Mouse (Mus musculus): ENCODE data around the gene Mst1r. TPM values are rescaled to one million over a fixed set of nuclear protein-coding genes. Genes with fewer than 3 reads are reported as not detected.

Mst1r gene
- polyA plus RNA-seq, 1 experiment from 2014 or later = 0.38 TPM

DNA sequence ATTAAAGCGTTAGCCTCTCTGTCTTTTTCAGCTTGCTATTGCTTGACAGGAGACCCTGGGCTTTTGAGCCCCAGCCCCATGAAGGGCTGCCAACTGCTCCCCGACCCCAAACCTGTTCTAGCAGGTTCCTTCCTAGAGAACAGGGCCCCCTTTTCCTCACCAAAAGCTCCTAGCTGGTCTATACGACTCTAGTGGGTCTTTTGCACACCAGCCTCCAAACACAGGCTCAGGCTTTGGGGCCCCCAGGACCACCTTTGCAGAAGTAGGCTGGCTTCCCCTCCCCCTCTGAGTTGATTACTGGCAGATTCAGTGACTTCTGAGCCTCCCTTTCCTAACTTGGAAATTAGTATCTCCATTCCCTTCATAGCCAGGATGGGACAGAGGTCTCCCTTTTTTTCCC, 30.2 kb downstream of the Mst1r start:
- H3K4me2 ChIP-seq (ENCODE audit: low read depth, low read length) = no peak overlapping the region
- H3K4me1 ChIP-seq (ENCODE audit: insufficient read depth) = peaks cover 10% of the 10 kb centered on the region
- peaks cover 30% of the 10 kb centered on the region for H3K27me3 ChIP-seq (ENCODE audit: insufficient read depth, low read length)
- no peak overlapping the region for H3K9ac ChIP-seq (replicated peaks)
- 41% methylated on average over 3 of the region's 3 CpGs for WGBS (ENCODE audit: insufficient replicate concordance)
- DNase-seq (no peak), ATAC-seq (no peak)
- no peak overlapping the region for H3K4me3 ChIP-seq (ENCODE audit: low read depth, low read length)
- no peaks in the 10 kb centered on the region for H3K36me3 ChIP-seq (replicated peaks; ENCODE audit: insufficient read depth, low read length)
- TF ChIP-seq EP300 (IDR thresholded peaks at IDR 0.05; ENCODE audit: low read depth) (no peak), CTCF (IDR thresholded peaks at IDR 0.05; ENCODE audit: low read depth) (no peak)
- no peaks in the 10 kb centered on the region for H3K9me3 ChIP-seq (ENCODE audit: low read length)
- no peak overlapping the region for H3K27ac ChIP-seq (ENCODE audit: low read depth)

DNA sequence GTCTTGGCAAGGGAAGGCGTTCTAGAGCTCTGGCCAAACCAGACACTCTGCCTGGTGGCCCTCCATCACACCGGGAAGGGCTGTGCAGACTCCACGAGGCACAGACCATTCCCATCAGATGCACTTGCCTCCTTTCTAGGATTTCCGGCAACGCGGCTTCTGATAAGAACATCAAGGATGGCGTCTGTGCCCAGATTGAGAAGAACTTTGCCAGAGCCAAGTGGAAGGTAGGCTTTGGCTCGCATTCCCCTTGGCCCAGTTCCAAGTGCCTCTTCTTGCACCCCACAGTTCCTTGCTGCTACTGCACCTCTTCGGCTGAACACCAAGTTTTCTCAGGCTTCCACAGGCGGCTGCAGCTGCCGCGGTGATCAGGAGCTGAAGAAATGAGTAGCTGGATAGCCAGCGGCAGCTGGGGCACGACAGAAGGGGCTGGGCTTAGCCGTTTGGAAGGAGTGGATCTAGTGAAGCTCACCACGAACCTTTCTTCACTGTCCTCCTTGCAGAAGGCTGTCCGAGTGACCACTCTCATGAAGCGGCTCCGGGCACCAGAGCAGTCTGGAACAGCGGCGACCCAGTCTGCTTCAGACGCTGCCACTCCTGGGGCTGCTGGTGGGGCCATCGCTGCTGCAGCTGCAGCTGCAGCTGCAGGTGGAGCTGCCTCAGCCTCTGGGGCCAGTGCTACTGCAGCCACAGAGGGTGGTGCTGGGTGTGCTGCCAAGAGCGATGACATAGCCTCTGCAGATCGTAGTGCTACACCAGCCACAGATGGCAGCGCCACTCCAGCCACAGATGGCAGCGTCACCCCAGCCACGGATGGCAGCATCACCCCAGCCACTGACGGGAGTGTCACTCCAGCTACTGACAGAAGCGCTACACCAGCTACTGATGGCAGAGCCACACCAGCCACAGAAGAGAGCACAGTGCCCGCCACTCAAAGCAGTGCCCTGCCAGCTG, 40.8 kb downstream of the Mst1r start:
- TF ChIP-seq EP300 (IDR thresholded peaks at IDR 0.05; ENCODE audit: low read depth) (no peak), CTCF (IDR thresholded peaks at IDR 0.05; ENCODE audit: low read depth) (no peak)
- Histone ChIP-seq H3K4me3 (ENCODE audit: low read depth, low read length) (no peak overlapping the region), H3K36me3 (replicated peaks; ENCODE audit: insufficient read depth, low read length) (no peaks in the 10 kb centered on the region), H3K4me1 (ENCODE audit: insufficient read depth) (peaks cover 14% of the 10 kb centered on the region), H3K4me2 (ENCODE audit: low read depth, low read length) (no peak overlapping the region), H3K9me3 (ENCODE audit: low read length) (no peaks in the 10 kb centered on the region), H3K9ac (replicated peaks) (no peak overlapping the region), H3K27ac (ENCODE audit: low read depth) (no peak overlapping the region), H3K27me3 (ENCODE audit: insufficient read depth, low read length) (no peaks in the 10 kb centered on the region)
- ATAC-seq (no peak), DNase-seq (no peak)
- WGBS (ENCODE audit: insufficient replicate concordance) = 82% methylated on average over 31 of the region's 31 CpGs

DNA sequence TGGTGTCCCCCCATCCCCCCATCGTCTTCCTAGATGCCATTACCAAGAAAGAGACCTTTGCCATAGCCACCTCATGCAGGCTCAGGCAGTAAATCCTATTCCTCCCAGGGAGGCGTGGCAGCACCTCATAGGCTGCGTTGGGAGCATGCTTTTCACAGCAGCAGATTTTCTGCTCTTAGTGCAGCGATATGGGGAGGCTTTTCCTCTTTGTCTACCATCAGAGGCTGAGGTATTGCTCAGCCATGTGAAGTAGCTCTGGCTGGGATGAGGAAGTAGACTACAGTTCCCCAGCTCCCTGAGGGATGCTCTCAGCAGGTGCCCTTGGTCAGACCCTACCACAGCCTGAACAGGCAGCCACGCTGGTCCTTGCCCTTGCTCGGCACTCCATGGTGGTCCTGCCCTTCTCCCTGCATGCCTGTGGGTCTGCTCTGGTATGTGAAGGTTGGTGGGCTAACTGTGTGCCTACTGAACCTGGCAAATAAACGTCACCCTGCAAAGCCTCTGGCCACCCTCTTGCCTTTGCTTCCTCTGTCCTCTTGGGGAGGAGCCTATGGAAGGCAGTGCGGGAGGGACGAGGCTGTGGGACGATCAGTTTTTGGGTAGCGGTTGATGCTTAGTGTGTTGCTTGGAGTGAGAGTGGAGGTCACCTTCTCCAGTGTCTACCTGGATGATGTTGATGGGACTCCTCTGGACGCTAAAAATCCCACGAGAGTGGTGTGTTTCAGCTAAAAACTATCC, 42.7 kb downstream of the Mst1r start:
- Histone ChIP-seq H3K9me3 (ENCODE audit: low read length) (no peaks in the 10 kb centered on the region), H3K27ac (ENCODE audit: low read depth) (no peak overlapping the region), H3K4me2 (ENCODE audit: low read depth, low read length) (no peak overlapping the region), H3K9ac (replicated peaks) (no peak overlapping the region), H3K4me1 (ENCODE audit: insufficient read depth) (peaks cover 14% of the 10 kb centered on the region), H3K27me3 (ENCODE audit: insufficient read depth, low read length) (no peaks in the 10 kb centered on the region), H3K4me3 (ENCODE audit: low read depth, low read length) (no peak overlapping the region), H3K36me3 (replicated peaks; ENCODE audit: insufficient read depth, low read length) (no peaks in the 10 kb centered on the region)
- ATAC-seq (no peak), DNase-seq (no peak)
- WGBS (ENCODE audit: insufficient replicate concordance) = 67% methylated on average over 13 of the region's 13 CpGs
- no peak for TF ChIP-seq EP300 (IDR thresholded peaks at IDR 0.05; ENCODE audit: low read depth)
- TF ChIP-seq CTCF (IDR thresholded peaks at IDR 0.05; ENCODE audit: low read depth) = no peak

DNA sequence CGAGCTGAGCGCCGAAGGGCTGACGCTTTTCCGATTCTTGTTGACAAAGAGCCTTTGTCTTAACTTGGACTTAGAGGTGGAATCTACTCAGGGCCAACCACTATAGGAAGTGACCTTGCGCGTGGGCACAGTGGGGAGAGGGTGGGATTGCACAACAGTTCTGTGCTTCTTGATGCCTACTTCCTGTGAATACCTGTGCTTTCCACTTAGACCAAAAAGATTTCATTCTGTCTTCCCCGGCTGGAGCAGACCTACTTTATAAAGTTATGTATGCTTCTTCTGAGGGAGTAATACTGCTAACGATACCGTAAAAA, 43.2 kb downstream of the Mst1r start, which contains the start of gene Traip:
Gene Traip (plus strand): TSS at position 215 of the 314 bp plus-strand sequence.
- H3K4me1 ChIP-seq (ENCODE audit: insufficient read depth) = peaks cover 14% of the 10 kb centered on the region
- H3K9me3 ChIP-seq (ENCODE audit: low read length) = no peaks in the 10 kb centered on the region
- peak within 1 kb of the TSS; percentile 59 for H3K9ac ChIP-seq (replicated peaks)
- ATAC-seq = no peak
- no peak for DNase-seq
- H3K4me2 ChIP-seq (ENCODE audit: low read depth, low read length) = peak within 1 kb of the TSS; percentile 70
- H3K27me3 ChIP-seq (ENCODE audit: insufficient read depth, low read length) = no peaks in the 10 kb centered on the region
- WGBS (ENCODE audit: insufficient replicate concordance) = 78% methylated on average over 10 of the region's 10 CpGs
- no peaks in the 10 kb centered on the region for H3K36me3 ChIP-seq (replicated peaks; ENCODE audit: insufficient read depth, low read length)
- TF ChIP-seq CTCF (IDR thresholded peaks at IDR 0.05; ENCODE audit: low read depth) (no peak), EP300 (IDR thresholded peaks at IDR 0.05; ENCODE audit: low read depth) (no peak)
- H3K27ac ChIP-seq (ENCODE audit: low read depth) = peak within 1 kb of the TSS; percentile 75
- peak within 1 kb of the TSS; percentile 70 for H3K4me3 ChIP-seq (ENCODE audit: low read depth, low read length)

DNA sequence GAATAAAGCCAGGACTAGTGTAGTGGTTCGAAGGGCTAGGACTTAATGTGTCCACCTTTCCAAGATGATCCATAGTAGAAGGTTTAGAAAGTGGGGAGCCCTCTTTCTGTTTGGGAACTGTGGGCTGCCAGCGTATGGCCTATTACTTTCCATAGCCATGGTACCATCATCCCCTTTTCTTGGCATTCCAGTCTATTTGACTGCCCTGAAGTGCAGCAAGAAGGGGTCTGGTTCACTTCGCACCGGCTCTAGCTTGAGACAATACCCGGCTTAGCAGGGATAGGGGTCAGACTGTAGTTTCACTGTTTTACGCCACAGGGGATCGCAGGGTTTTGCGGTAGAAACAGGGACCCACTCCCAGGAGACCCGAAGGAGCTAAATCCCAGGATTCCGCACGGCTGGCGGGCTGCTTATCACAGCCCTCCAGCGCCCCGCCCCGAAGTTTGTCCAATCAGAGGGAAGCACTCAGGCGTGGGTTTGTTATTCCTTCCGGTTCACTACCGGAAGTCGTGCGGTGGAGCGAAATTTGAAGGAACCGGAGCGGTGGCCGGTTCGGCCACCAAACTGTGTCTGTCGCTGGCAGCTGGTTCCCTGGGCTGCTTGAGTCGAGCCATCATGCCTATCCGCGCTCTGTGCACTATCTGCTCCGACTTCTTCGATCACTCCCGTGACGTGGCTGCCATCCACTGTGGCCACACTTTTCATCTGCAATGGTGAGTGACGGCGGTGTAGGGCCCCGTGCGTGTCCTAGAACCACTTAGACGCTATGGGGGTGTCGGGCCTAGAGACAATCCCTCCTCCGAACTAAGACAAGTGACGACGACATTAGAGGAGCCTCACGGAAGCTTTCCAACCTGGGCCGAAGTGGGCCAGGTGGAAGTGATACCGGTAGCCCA, 44.0 kb downstream of the Mst1r start:
- peak; percentile 94 for ATAC-seq
- Histone ChIP-seq H3K4me3 (ENCODE audit: low read depth, low read length) (peak overlapping the region; percentile 70), H3K4me2 (ENCODE audit: low read depth, low read length) (peak overlapping the region; percentile 70), H3K36me3 (replicated peaks; ENCODE audit: insufficient read depth, low read length) (no peaks in the 10 kb centered on the region), H3K4me1 (ENCODE audit: insufficient read depth) (peaks cover 14% of the 10 kb centered on the region), H3K9me3 (ENCODE audit: low read length) (no peaks in the 10 kb centered on the region), H3K27me3 (ENCODE audit: insufficient read depth, low read length) (no peaks in the 10 kb centered on the region), H3K27ac (ENCODE audit: low read depth) (peak overlapping the region; percentile 75), H3K9ac (replicated peaks) (peak overlapping the region; percentile 59)
- DNase-seq = peak; percentile 93
- TF ChIP-seq EP300 (IDR thresholded peaks at IDR 0.05; ENCODE audit: low read depth) (peak; percentile 61), CTCF (IDR thresholded peaks at IDR 0.05; ENCODE audit: low read depth) (no peak)
- WGBS (ENCODE audit: insufficient replicate concordance) = 16% methylated on average over 45 of the region's 45 CpGs
